Comparison of ENCODE assay signal across 8 mouse cellular contexts in the genomic region with DNA sequence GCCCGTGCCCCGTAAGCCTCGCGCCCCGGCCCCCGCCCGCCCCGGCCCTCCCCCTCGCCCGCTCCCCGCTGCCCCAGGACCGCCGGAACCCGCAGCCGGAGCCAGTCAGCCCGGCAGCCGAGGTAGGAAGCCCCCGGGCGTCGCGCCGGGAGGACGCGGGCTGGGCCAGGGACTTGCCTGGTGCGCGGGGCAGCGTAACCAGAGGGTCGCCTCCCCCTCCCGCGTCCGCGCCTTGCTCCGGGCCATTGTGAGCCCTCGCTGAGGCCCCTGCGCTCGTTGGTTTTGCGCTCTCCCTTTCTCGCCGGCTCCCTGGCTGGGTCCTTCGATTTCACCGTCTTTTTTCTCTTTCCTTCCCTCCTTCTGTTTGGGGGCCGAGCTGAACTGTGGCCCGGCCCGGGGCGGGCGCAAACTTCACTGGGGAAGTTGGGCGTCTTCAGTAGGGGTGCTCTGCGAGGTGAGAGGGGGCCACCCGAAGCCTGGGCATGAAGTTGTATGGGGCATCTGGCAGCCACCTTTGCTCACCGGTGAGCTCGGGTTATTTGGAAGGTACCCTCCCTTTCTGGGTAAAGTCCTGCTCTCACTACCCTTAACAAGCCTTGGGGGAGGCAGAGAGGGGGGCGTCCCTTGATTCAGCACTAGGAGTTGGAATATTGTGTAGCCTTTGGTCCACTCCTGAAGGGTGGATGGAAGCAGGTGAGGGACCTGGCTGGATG. TPM values are rescaled to one million over a fixed set of nuclear protein-coding genes. Genes with fewer than 3 reads are reported as not detected.
A peak's percentile ranks its signal among the peaks of the same experiment; 100 is the strongest.
DNase-seq lines count a peak whose midpoint lies in the region; ATAC-seq and TF ChIP-seq lines count a peak whose summit lies in the region.

No protein-coding gene starts in this region.

- no peaks in the 10 kb centered on the region for H3K9me3 ChIP-seq in heart, embryonic 16.5 days (replicated peaks; ENCODE audit: control insufficient read depth, low read length)
- H3K9me3 ChIP-seq in liver, embryonic 14.5 days (ENCODE audit: control insufficient read depth, low read length) = no peaks in the 10 kb centered on the region
- H3K9me3 ChIP-seq in stomach, embryonic 16.5 days (replicated peaks; ENCODE audit: control insufficient read depth, low read length) = no peaks in the 10 kb centered on the region

- peak overlapping the region; percentile 83 for H3K4me3 ChIP-seq in heart, embryonic 16.5 days (ENCODE audit: low read length)
- H3K4me3 ChIP-seq in liver, embryonic 14.5 days (ENCODE audit: insufficient read depth in 1 of 2, low read depth in 2 of 2, low read length in 2 of 2) = peak overlapping the region; percentile 53 to 54
- peak overlapping the region; percentile 80 for H3K4me3 ChIP-seq in stomach, embryonic 16.5 days (replicated peaks; ENCODE audit: low read length)

- H3K9ac ChIP-seq in heart, embryonic 16.5 days (ENCODE audit: low read length) = peak overlapping the region; percentile 89
- peak overlapping the region; percentile 35 for H3K9ac ChIP-seq in liver, embryonic 14.5 days (replicated peaks)
- H3K9ac ChIP-seq in stomach, embryonic 16.5 days (ENCODE audit: low read length) = peak overlapping the region; percentile 93

- WGBS in heart, embryonic 16.5 days = under 1% methylated on average over 45 of the region's 52 CpGs
- WGBS in liver, embryonic 14.5 days (ENCODE audit: insufficient replicate concordance) = 1% methylated on average over 52 of the region's 52 CpGs
- under 1% methylated on average over 39 of the region's 52 CpGs for WGBS in stomach, embryonic 16.5 days

- peak overlapping the region; percentile 67 for H3K4me2 ChIP-seq in heart, embryonic 16.5 days (ENCODE audit: low read depth, low read length)
- H3K4me2 ChIP-seq in liver, embryonic 14.5 days (ENCODE audit: low read depth) = peak overlapping the region; percentile 61
- peak overlapping the region; percentile 63 for H3K4me2 ChIP-seq in stomach, embryonic 16.5 days (ENCODE audit: low read depth, low read length)

- no peaks in the 10 kb centered on the region for H3K27me3 ChIP-seq in heart, embryonic 16.5 days (ENCODE audit: control insufficient read depth, insufficient read depth, low read length)
- H3K27me3 ChIP-seq in liver, embryonic 14.5 days (ENCODE audit: control insufficient read depth, insufficient read depth, low read length) = peaks cover 46% of the 10 kb centered on the region
- no peaks in the 10 kb centered on the region for H3K27me3 ChIP-seq in stomach, embryonic 16.5 days (ENCODE audit: control insufficient read depth, insufficient read depth, low read length)

- peak overlapping the region; percentile 93 for H3K27ac ChIP-seq in heart, embryonic 16.5 days (ENCODE audit: low read length)
- H3K27ac ChIP-seq in liver, embryonic 14.5 days = no peak overlapping the region
- H3K27ac ChIP-seq in stomach, embryonic 16.5 days (ENCODE audit: low read length) = peak overlapping the region; percentile 91

- no peak for TF ChIP-seq CTCF in liver, embryonic 14.5 days (IDR thresholded peaks at IDR 0.05; ENCODE audit: low read depth)

- peaks cover 55% of the 10 kb centered on the region for H3K4me1 ChIP-seq in heart, embryonic 16.5 days (ENCODE audit: control insufficient read depth, insufficient read depth, low read length)
- H3K4me1 ChIP-seq in liver, embryonic 14.5 days (replicated peaks; ENCODE audit: control insufficient read depth in 2 of 2, insufficient read depth in 2 of 2, low read length in 1 of 2) = no peaks in the 10 kb centered on the region; a peak in 1 of 4 replicates
- H3K4me1 ChIP-seq in stomach, embryonic 16.5 days (ENCODE audit: control insufficient read depth, insufficient read depth, low read length) = peaks cover 57% of the 10 kb centered on the region

- no peak for TF ChIP-seq EP300 in liver, embryonic 14.5 days (IDR thresholded peaks at IDR 0.05; ENCODE audit: low read depth)

- peaks cover 8% of the 10 kb centered on the region for H3K36me3 ChIP-seq in heart, embryonic 16.5 days (ENCODE audit: control insufficient read depth, insufficient read depth)
- H3K36me3 ChIP-seq in liver, embryonic 14.5 days (replicated peaks; ENCODE audit: control insufficient read depth, insufficient read depth, low read depth) = no peaks in the 10 kb centered on the region
- peaks cover 4% of the 10 kb centered on the region; the same call in 1 of the 2 replicates for H3K36me3 ChIP-seq in stomach, embryonic 16.5 days (ENCODE audit: control insufficient read depth, insufficient read depth, low read length)

- no peak for DNase-seq in frontal cortex, postnatal 10 days (ENCODE audit: low spot score in 2 of 2)
- peak; percentile 22 to 29 for DNase-seq in thymus, postnatal 10 days (ENCODE audit: low spot score in 2 of 2)
- no peak for DNase-seq in thymus, postnatal 25 days
- no peak for DNase-seq in liver, embryonic 14.5 days (ENCODE audit: low read depth in 3 of 3, low spot score in 3 of 3)
- no peak for DNase-seq in retina, postnatal 1 day

- ATAC-seq in frontal cortex, adult (ENCODE audit: low TSS enrichment) = 0 out of 2 replicates have a peak, but pooled peaks have one; percentile 1
- peak; percentile 19; the same call in 1 of the 2 replicates for ATAC-seq in heart, embryonic 16.5 days (replicated peaks; ENCODE audit: extremely low read depth, insufficient read depth, low FRiP score)
- no peak for ATAC-seq in liver, embryonic 14.5 days (ENCODE audit: insufficient read depth)
- no peak for ATAC-seq in stomach, embryonic 16.5 days (ENCODE audit: insufficient read depth, low FRiP score)

RNA-seq across cellular contexts. Expression of gene Glis2, which starts 0.5 kb away (rescaled TPM):
- polyA plus RNA-seq in heart, embryonic 16.5 days (2015; fragmentation: Nextera tagmentation; extraction: Ambion mirVana) = 12.3 and 14.2 TPM in 2 replicates
- 2.8 and 3.4 TPM in 2 replicates for polyA plus RNA-seq in liver, embryonic 14.5 days (2012; rRNA removed)
- 1.7 and 2.7 TPM in 2 replicates for polyA plus RNA-seq in liver, embryonic 14.5 days (2014; fragmentation: Nextera tagmentation; extraction: Ambion mirVana)
- 18.7 and 21.7 TPM in 2 replicates for polyA plus RNA-seq in stomach, embryonic 16.5 days (2015; fragmentation: Nextera tagmentation; extraction: Ambion mirVana)

RNA-seq across cellular contexts. Expression of gene Pam16, which starts 29.8 kb away (rescaled TPM):
- polyA plus RNA-seq in heart, embryonic 16.5 days (2015; fragmentation: Nextera tagmentation; extraction: Ambion mirVana) = 91.2 and 122 TPM in 2 replicates
- polyA plus RNA-seq in liver, embryonic 14.5 days (2012; rRNA removed) = 24.1 and 41.3 TPM in 2 replicates
- 64.4 and 68.0 TPM in 2 replicates for polyA plus RNA-seq in liver, embryonic 14.5 days (2014; fragmentation: Nextera tagmentation; extraction: Ambion mirVana)
- 47.9 and 75.3 TPM in 2 replicates for polyA plus RNA-seq in stomach, embryonic 16.5 days (2015; fragmentation: Nextera tagmentation; extraction: Ambion mirVana)

RNA-seq across cellular contexts. Expression of gene Tfap4, which starts 35.3 kb away (rescaled TPM):
- polyA plus RNA-seq in heart, embryonic 16.5 days (2015; fragmentation: Nextera tagmentation; extraction: Ambion mirVana) = 5.6 and 8.1 TPM in 2 replicates
- 5.4 and 6.9 TPM in 2 replicates for polyA plus RNA-seq in liver, embryonic 14.5 days (2012; rRNA removed)
- 4.6 and 4.8 TPM in 2 replicates for polyA plus RNA-seq in liver, embryonic 14.5 days (2014; fragmentation: Nextera tagmentation; extraction: Ambion mirVana)
- 16.1 and 17.0 TPM in 2 replicates for polyA plus RNA-seq in stomach, embryonic 16.5 days (2015; fragmentation: Nextera tagmentation; extraction: Ambion mirVana)

RNA-seq across cellular contexts. Expression of gene Vasn, which starts 44.8 kb away (rescaled TPM):
- 15.7 and 17.2 TPM in 2 replicates for polyA plus RNA-seq in heart, embryonic 16.5 days (2015; fragmentation: Nextera tagmentation; extraction: Ambion mirVana)
- 2.5 and 2.9 TPM in 2 replicates for polyA plus RNA-seq in liver, embryonic 14.5 days (2012; rRNA removed)
- polyA plus RNA-seq in liver, embryonic 14.5 days (2014; fragmentation: Nextera tagmentation; extraction: Ambion mirVana) = 1.2 TPM in 2 replicates
- polyA plus RNA-seq in stomach, embryonic 16.5 days (2015; fragmentation: Nextera tagmentation; extraction: Ambion mirVana) = 18.3 and 18.4 TPM in 2 replicates

RNA-seq across cellular contexts. Expression of gene Dnaja3, which starts 44.8 kb away (rescaled TPM):
- polyA plus RNA-seq in heart, embryonic 16.5 days (2015; fragmentation: Nextera tagmentation; extraction: Ambion mirVana) = 87.5 and 88.7 TPM in 2 replicates
- 13.6 and 18.8 TPM in 2 replicates for polyA plus RNA-seq in liver, embryonic 14.5 days (2012; rRNA removed)
- polyA plus RNA-seq in liver, embryonic 14.5 days (2014; fragmentation: Nextera tagmentation; extraction: Ambion mirVana) = 34.1 and 37.3 TPM in 2 replicates
- polyA plus RNA-seq in stomach, embryonic 16.5 days (2015; fragmentation: Nextera tagmentation; extraction: Ambion mirVana) = 73.1 and 76.6 TPM in 2 replicates

Comparison
In these comparisons a context has a peak if more than half of its experiments do, and no peak if none do; other contexts are left out.
1. DNase-seq: peak in thymus, postnatal 10 days (2 of 2); none in frontal cortex, postnatal 10 days (0 of 2), thymus, postnatal 25 days (single experiment), liver, embryonic 14.5 days (0 of 3) and retina, postnatal 1 day (single experiment).
2. ATAC-seq: peak in frontal cortex, adult (single experiment) and heart, embryonic 16.5 days (single experiment); none in liver, embryonic 14.5 days (single experiment) and stomach, embryonic 16.5 days (single experiment).
3. H3K9ac ChIP-seq: peak in every context shown above with its lines; median percentile 93 in stomach, embryonic 16.5 days; 89 in heart, embryonic 16.5 days; 35 in liver, embryonic 14.5 days.
4. Peak in every context shown above with its lines, with median percentiles within 50 percentile points of each other: H3K4me2 ChIP-seq and H3K4me3 ChIP-seq.